Mouse (Mus musculus) kidney, postnatal 36 days (tissue): ENCODE measurements at regions not wholly inside any gene's neighbourhood (a gene's known extent, or its start where the extent isn't known, plus 50 kb on each side); places are given as distances from the start of the nearest gene placed in this dataset.
A peak's percentile ranks its signal among the peaks of the same experiment; 100 is the strongest.

Experiments
- DNase-seq, 2 experiments: peaks; one replicate each; pipeline ENCODE4 v3.0.0; 2021 to 2022; ENCODE audit warnings: mixed read lengths in 2 of 2

DNA sequence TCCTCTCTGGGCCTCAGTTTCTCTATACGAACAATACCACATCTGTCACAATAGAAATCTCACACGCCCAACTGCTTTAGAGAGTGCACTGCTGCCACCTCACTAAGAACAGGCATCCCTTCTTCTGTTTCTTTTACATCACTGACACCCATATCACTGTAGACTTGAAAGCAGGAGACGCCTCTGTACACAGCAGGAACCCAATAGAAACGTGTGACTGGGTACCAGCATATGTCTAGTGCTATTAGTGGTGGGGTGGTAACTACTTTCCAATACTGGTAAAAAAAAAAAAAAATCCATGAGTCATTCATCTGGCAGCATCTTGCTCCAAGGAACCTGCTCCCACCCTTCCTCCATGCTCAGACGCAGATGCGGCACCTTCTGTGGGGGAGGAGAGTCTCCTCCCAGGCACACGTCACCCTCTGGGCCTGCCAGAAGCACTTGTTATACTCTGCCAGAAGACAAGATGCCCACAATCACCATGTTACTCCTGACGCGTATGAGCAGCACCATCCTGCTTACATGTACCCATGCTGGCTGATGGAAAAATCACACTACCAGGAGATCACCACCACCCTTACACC lies 151.3 kb upstream of the Plxna4 start:
- DNase-seq: no peak

DNA sequence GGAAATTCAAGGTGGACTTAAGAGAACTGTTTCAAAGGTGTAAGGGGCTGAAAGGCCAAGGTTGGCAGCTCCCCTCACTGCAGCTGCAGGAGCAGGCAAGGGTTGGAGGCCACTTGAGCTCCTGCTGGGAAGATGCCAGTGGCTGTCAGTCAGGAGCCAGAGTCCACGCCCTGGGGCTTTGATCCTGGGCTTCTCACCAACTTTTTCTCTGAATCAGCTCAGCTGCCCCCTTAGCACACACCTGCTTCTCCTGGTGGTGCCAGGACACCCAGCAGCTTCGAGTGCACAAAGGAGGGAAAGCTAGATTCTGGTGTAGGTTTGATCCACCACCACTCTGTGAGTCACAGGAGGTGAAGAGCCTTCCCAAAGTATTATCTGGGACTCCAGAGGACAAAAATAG lies 140.7 kb upstream of the Plxna4 start:
- peak; percentile 51 to 82 for DNase-seq

DNA sequence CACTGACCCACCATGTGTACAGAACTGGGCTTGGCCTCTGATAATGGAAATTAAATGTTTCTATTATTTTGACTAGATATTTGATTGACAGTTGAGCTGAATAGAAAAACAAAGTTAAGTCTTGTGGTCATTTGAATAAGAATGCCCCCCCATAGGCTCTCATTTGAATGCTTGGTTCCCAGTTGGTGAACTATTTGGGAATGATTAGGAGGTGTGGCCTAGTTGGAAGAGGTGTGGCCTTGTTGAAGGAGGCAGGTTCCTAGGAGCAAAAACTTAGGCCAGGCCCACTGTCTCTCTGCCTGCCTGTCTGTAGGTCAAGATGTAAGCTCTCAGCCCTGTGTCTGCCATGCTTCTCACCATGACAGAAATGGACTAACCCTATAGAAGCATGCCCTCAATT lies 138.6 kb upstream of the Plxna4 start:
- DNase-seq: no peak

DNA sequence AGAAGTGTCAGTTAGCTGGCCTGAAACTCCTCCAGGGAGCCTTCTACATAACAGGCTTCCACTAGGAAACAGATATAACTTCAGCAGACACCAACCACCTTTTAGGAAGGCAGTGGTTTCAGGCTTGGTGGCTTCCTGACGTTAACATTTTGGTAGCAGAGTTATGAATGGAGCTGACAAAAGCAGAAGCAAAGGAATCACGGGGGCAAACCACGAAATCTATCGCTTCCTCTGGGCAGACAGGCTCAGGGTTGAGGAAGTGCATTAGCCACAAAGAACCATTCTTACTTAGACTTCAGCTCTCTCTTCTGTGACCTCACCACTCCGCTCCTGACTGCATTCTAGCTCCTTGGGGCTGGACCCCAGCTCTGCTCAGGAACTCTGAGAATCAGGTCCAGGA lies 129.9 kb upstream of the Plxna4 start:
- DNase-seq: no peak

DNA sequence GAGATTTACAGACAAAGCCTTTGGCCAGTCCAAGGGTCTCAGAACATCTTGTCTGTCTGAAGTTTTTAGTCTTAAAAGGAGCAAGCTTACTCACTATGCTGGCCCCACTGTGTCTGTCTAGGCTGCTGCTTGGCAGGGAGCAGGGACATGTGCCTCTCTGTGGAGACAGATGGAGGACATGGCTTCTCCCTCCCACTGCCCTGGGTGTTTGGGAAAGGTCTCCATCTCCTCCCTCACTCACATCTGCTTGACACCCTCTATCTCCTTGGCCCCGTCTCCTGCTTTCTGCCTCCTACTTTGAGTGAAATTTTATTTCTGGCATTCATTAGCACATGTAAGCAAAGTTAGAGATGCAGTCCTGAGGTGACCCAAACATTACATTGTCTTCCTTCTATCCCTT lies 127.1 kb upstream of the Plxna4 start:
- DNase-seq: no peak

DNA sequence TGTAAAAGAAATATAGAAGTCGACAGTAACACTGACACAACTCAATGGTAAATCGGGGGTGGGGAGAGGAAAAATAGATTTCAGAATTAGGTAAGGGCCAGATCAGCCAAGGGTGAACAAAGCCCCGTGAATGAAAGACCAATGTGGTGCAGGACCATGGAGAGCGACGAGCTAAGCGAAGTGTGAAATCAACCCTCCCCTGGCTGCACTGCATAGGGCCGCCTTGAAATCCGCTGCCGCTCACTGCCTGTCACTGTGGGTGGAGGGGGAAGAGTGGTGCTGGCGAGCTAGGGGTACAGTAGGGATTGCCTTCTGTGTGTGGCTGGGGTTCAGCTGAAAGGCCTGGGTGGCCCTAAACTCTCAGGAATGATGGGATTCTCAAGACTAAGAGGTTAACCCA lies 122.2 kb upstream of the Plxna4 start:
- peak; percentile 20 to 74 for DNase-seq

DNA sequence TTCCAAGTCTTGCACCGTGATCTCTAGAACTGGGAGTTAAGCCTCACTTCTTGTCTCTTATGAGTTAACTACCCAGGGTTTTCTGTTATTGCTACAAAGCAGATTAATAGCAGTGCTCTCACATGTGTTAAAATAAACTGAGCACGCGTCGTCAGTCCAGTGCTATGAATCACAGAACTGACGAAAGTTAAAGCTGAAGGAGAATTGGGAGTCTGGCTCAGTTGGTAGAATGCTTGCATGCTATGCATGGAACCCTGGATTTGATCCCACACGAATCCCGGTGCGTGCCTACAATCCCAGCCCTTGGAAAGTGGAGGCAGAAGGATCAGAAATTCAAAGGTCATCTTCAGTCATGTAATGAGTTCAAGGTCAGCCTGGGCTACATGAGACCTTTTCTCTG lies 121.6 kb upstream of the Plxna4 start:
- no peak for DNase-seq

DNA sequence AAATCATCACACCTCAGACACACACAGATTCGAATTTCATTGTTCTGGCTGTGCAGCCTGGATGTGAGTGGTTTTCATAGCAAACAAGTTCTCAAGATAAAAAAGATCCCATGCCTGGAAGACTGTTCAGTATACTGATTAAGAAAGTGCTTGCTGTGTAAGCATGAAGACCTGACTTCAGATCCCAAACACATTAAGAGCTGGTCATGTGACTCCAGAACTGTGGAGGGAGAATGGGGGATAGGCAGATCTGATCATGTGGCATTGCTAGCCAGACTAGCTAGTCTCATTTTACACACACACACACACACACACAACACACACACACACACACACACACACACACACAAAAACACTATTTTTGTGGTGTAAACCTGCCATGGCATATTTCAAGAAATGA lies 119.4 kb upstream of the Plxna4 start:
- no peak for DNase-seq

DNA sequence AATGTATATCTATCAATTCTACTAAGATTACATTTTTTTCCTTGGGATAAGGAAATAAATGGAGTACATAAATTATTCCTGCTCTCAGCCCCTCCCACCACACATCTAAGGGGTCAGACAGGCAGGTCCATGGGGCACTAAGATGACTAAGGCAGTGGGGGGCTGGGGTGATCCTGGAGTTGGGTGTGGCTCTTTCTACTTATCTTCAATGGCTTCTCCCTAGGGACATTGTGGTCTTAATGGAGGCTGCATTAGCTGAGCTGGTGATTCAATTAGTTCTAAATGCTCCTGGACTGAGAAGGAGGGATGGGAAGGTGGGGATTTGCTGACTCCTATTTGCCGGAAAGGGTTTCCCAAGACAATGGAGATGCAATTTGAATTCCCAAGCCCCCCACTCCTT lies 118.4 kb upstream of the Plxna4 start:
- DNase-seq: no peak

DNA sequence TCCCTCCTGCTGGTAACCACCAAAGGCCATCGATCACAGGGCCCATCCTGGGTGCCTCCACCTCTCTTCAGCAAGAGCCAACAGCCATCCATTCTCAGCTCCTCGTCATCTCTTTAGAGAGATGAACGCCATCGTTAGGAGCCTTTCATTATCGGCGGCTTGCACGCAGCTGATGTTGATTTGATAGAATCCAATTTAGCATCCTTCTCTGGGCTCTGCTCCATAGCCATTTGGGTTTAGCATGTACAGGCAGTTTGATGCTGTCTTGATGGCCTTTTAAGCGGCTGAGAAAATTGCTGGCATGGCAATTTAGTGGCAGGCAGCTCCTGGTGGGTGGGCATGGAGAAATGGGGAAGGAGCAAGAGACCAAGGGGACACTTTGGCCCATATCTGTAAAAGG lies 115.5 kb upstream of the Plxna4 start:
- DNase-seq: no peak

DNA sequence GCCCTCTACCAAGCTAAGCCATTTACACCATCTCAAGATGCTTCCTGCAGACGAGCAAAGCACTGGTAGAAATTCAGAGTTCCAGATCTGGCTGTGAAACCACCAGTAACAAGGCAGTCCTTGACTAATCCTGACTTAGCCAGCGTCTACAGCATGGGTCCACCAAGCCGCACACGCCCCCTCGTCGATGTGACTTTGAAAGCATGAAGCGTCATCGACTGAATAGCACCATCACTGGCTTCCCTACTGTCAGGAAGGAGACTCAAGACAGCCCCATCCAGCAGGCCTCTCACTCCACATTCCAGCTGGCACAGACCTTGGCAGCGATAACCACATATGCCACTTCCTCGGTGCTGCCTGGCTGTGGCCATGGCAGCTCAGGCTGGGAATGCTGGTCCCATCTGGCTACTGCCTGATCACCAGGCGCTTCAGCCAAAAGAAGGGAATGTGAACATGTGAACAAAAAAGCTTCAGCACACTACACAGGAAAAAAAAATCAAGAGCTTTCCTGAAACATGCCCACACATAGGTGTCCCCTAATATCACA lies 114.3 kb upstream of the Plxna4 start:
- no peak for DNase-seq

DNA sequence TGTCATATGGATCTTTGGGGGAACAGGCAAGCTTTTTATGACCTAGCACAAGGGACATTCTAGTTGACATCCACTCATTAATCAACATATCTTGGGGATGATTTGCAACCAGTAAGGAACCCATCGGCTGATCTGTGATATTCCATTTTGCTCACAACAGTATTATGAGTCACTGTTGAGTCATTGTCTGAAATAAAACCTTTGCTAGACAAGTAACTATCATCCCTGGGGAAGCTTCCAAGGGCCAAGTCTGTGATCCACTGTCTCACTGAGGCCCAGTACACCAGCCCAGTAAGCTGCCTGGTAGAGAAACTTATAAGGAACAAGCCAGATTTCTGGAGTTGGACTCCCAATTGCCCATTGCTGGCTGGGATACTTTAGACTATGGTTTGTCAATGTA lies 111.8 kb upstream of the Plxna4 start:
- no peak for DNase-seq

DNA sequence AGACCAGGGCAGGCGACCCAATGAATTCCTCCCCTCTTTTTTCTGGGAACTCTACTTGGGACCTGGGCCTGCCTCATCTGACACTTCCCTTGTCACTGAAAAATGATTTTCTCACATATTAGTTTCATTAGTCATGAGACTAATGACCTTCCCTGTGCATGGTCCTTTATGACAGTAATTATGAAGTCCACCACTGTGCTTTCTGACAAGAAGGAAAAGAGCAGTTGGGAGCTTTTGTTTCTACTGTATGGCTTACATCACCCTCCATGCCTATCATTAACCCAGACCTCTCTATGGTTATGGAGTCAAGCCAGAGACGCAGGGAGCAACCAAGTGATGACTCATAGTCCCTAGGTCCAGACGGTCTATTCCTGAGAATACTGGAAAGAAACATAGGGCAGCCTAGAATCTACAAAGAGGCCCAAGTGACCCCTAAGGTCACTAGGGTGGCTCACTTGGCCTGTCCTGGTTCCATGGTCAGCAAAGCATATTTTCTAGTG lies 109.8 kb upstream of the Plxna4 start:
- DNase-seq: no peak

DNA sequence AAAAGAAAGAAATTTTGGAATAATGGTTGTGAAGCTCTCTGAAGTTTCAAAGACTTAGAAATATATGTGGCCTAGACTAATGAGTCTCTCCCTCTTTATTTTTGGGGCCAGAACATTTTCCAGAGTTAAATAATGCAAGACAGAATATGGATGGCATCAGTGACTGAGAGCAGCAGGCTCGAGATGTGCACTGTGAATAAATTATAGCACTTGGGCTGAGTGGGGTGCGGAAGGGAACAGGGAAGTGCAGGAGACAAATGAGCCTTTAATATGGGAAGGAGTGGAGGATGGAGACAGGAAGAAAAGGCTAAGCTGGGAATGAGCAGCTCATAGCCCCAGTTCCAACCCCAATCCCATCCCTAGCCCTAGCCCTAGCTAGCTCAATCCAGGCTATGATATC lies 108.0 kb upstream of the Plxna4 start:
- DNase-seq: no peak

DNA sequence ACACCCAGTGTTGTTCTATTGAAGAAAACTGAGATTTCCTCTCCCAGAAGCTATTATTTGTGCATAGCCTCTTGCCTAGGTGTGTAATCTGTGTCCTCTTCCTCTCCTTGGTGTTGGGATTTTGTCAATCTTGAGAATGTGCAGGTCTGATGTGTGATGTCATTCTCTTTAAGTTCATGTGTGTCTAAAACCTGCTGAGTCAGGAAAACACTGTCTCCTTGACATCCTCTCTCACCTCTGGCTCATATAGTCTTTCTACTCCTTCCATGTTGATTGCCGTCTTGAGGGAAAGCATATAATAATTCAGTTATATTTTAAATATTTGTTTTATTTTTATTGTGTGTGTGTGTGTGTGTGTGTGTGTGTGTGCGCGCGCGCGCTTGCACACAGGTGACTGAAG lies 84.6 kb upstream of the Plxna4 start:
- no peak for DNase-seq

DNA sequence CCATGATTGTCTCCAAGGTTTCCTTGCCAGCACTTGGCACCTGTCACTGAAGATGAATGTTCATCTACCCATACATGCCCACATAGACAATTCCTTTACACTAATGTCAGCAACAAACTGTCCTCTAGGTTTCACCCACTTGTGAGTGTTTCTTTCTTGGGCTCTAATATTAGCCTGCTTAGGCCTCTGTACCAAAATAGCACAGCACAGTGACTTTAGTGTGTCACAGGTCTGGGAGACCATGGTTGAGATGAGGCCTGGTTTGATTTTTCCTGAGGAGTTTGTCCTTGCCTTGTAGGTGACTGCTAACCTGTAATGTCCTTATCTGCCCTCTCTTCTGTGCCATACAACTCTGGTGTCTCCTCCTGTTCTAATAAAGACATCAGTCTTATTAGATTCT lies 71.8 kb upstream of the Plxna4 start:
- no peak for DNase-seq

DNA sequence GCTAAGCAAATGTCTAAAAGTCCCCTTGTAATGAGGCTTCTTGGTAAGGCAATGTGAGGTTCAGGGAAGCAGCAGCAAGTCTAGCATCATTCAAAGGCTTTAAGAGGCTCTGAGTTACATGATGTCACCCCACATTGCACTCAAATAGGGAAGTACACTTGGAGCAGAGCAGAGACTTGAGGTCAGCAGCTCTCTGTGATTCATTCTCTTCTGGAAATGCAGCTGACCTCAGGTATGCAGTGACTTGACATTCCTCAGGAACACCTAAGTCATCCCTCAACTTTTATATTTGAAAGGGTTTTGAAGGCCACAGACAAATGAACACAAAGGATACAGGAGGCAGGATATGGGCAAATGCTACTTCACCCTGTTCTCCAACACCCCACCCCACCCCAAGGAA lies 69.4 kb upstream of the Plxna4 start:
- DNase-seq: no peak

DNA sequence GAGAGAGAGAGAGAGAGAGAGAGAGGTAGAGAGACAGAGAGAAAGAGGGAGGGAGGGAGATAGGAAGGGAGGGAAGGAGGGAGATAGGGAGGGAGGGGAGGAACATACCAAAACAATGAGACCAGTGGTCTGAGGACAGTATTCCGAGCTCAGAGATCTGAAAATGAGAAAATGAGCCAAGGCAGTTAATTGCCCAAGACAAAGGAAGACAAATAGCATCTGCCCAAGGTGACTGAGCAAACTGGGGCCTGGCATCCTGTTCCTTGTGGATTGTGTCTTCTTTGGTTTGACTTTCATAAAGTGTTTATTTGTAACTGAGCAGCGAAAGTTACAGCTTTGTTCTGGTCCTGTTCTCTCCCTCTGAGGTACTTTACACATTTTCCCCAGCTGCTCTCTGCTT lies 66.2 kb upstream of the Plxna4 start:
- DNase-seq: no peak

DNA sequence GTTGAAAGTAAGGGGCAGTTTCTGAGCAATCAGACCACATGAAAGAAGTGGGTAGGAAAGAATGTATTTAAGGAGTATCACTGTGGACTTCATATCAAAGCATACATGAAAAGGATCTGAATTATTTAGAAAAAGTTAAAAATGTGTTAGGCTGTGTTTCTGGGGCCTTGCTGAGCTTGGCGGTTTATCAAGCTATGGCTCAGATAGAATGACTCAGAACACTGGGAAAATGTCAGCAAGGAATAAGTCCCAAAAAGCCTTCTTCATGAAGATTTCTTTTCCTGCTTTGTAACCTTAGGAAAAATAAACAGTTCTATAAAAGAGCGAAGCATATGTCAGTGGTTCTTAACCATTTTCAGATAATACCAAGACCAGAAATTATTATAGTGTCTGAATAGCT lies 56.0 kb upstream of the Plxna4 start:
- DNase-seq: no peak

DNA sequence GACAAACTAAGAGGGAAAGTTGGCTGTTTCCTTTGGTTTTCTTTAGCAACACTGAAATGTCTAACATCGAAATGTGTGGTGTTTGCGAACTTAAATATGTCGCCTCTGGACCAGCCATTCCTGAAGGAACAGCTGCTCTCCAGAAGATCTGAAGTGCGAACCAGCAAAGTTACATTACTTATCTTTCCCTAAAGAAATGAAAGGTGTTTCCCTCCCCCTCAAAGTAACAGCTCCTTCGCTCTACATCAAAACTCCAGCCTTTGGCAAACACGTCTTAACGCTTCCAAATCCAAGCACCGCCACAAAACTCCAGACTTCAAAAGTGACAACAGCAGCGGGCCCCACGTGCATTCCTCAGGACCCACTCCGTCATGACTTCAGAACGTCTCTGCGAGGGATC lies 50.9 kb upstream of the Plxna4 start:
- DNase-seq: no peak
